Mouse (Mus musculus): Measurements from ENCODE around the gene Sspn.

Sspn gene

GRCm38 (mm10) chr6:146014312-146014711 lies 82.9 kb downstream of the Sspn start:
- DNase-seq (ENCODE audit: low spot score in 2 of 2): no peak

Measured in right cerebral cortex, postnatal 36 days (tissue).